Mouse (Mus musculus) liver, embryonic 15.5 days (tissue): ENCODE results near the gene Myocd. TPM values are rescaled to one million over a fixed set of nuclear protein-coding genes. Genes with fewer than 3 reads are reported as not detected.

Experiments used
- ATAC-seq: fragments of 200-750 bp; cut with Nextera tagmentation; 2 replicates; pipeline ENCODE4 v1.8.0; 2017; ENCODE audit warnings: moderate number of reproducible peaks, mild to moderate bottlenecking, moderate library complexity; ENCODE audit not compliant: insufficient read depth
- H3K27ac ChIP-seq: fragments of 300-500 bp; sonication (generic); replicated peaks from 2 replicates; pipeline ENCODE4 v1.5.1; 2015; ENCODE audit warnings: mild to moderate bottlenecking, inconsistent platforms
- H3K27me3 ChIP-seq: fragments of 300-500 bp; sonication (generic); 2 replicates; pipeline ENCODE4 v1.6.1; 2015; ENCODE audit warnings: mild to moderate bottlenecking, inconsistent platforms
- H3K36me3 ChIP-seq: fragments of 300-500 bp; sonication (generic); replicated peaks from 2 replicates; pipeline ENCODE4 v1.6.1; 2015; ENCODE audit warnings: moderate library complexity, mild to moderate bottlenecking, inconsistent platforms
- H3K4me1 ChIP-seq: fragments of 300-500 bp; sonication (generic); replicated peaks from 2 replicates; pipeline ENCODE4 v1.6.1; 2015; ENCODE audit warnings: inconsistent platforms
- H3K4me2 ChIP-seq: fragments of 300-500 bp; sonication (generic); 2 replicates; pipeline ENCODE4 v1.6.1; 2015; ENCODE audit warnings: moderate library complexity, mild to moderate bottlenecking, inconsistent platforms
- H3K4me3 ChIP-seq: fragments of 300-500 bp; sonication (generic); replicated peaks from 2 replicates; pipeline ENCODE4 v1.5.1; 2015; ENCODE audit warnings: mild to moderate bottlenecking, inconsistent platforms
- H3K9ac ChIP-seq: fragments of 300-500 bp; sonication (generic); 2 replicates; pipeline ENCODE4 v1.6.1; 2015; ENCODE audit warnings: moderate library complexity, mild to moderate bottlenecking, inconsistent platforms
- H3K9me3 ChIP-seq: fragments of 300-500 bp; sonication (generic); replicated peaks from 2 replicates; pipeline ENCODE4 v1.6.1; 2016; ENCODE audit warnings: inconsistent platforms
- WGBS: fragments of 180-500 bp; shearing (Covaris S2); methylation state at CpG from one replicate; pipeline ENCODE4 v1.1.7; 2015; ENCODE audit warnings: mixed read lengths; ENCODE audit not compliant: insufficient replicate concordance; 5-methylcytosine and 5-hydroxymethylcytosine counted together
- polyA plus RNA-seq: library from polyadenylated mRNA; unstranded; fragments of >200 nt; fragmentation: Nextera tagmentation; extraction: Ambion mirVana; gene quantifications from 2 replicates; pipeline ENCODE4 v1.2.1, GENCODE M21; 2015

Gene Myocd
- polyA plus RNA-seq, 1 experiment from 2014 or later, result 0.06 TPM

GRCm38 (mm10) chr11:65214954-65215629, 54.7 kb downstream of the Myocd start:
- 58% methylated on average over 9 of the region's 9 CpGs for WGBS
- H3K27me3 ChIP-seq, result no peaks in the 10 kb centered on the region
- H3K36me3 ChIP-seq, result no peaks in the 10 kb centered on the region
- no peak overlapping the region for H3K9ac ChIP-seq
- H3K4me1 ChIP-seq, result no peaks in the 10 kb centered on the region
- no peak for ATAC-seq
- no peak overlapping the region for H3K4me2 ChIP-seq
- H3K27ac ChIP-seq, result no peak overlapping the region
- H3K9me3 ChIP-seq, result no peaks in the 10 kb centered on the region
- no peak overlapping the region for H3K4me3 ChIP-seq

- no peaks in the 10 kb centered on the region for H3K27me3 ChIP-seq
- no peaks in the 10 kb centered on the region for H3K4me1 ChIP-seq
- H3K9me3 ChIP-seq, result no peaks in the 10 kb centered on the region
- H3K36me3 ChIP-seq, result no peaks in the 10 kb centered on the region
- ATAC-seq, result no peak
- no peak overlapping the region for H3K9ac ChIP-seq
- H3K4me3 ChIP-seq, result no peak overlapping the region
- 54% methylated on average over 2 of the region's 2 CpGs for WGBS
- no peak overlapping the region for H3K27ac ChIP-seq
- H3K4me2 ChIP-seq, result no peak overlapping the region
These were observed 56.0 kb downstream of the Myocd start for GRCm38 (mm10) chr11:65213806-65214205.

- ATAC-seq, result no peak
- H3K4me3 ChIP-seq, result no peak overlapping the region
- WGBS, result 39% methylated on average over 6 of the region's 6 CpGs
- no peak overlapping the region for H3K27ac ChIP-seq
- H3K4me1 ChIP-seq, result no peaks in the 10 kb centered on the region
- no peak overlapping the region for H3K9ac ChIP-seq
- H3K27me3 ChIP-seq, result no peaks in the 10 kb centered on the region
- H3K36me3 ChIP-seq, result no peaks in the 10 kb centered on the region
- no peak overlapping the region for H3K4me2 ChIP-seq
- no peaks in the 10 kb centered on the region for H3K9me3 ChIP-seq
These were observed 58.1 kb downstream of the Myocd start for GRCm38 (mm10) chr11:65211701-65212100.

GRCm38 (mm10) chr11:65209441-65209840, 60.3 kb downstream of the Myocd start:
- ATAC-seq, result no peak
- no peak overlapping the region for H3K27ac ChIP-seq
- no peaks in the 10 kb centered on the region for H3K27me3 ChIP-seq
- 35% methylated on average over 6 of the region's 6 CpGs for WGBS
- no peaks in the 10 kb centered on the region for H3K9me3 ChIP-seq
- no peaks in the 10 kb centered on the region for H3K4me1 ChIP-seq
- H3K36me3 ChIP-seq, result no peaks in the 10 kb centered on the region
- no peak overlapping the region for H3K4me2 ChIP-seq
- no peak overlapping the region for H3K4me3 ChIP-seq
- H3K9ac ChIP-seq, result no peak overlapping the region

GRCm38 (mm10) chr11:65205306-65205705, 64.5 kb downstream of the Myocd start:
- Histone ChIP-seq H3K4me2 (no peak overlapping the region), H3K27ac (no peak overlapping the region), H3K9me3 (no peaks in the 10 kb centered on the region), H3K9ac (no peak overlapping the region), H3K4me1 (no peaks in the 10 kb centered on the region), H3K36me3 (no peaks in the 10 kb centered on the region), H3K27me3 (no peaks in the 10 kb centered on the region), H3K4me3 (no peak overlapping the region)
- no peak for ATAC-seq
- 55% methylated on average over 5 of the region's 5 CpGs for WGBS

GRCm38 (mm10) chr11:65204651-65205050, 65.1 kb downstream of the Myocd start:
- Histone ChIP-seq H3K4me1 (no peaks in the 10 kb centered on the region), H3K4me3 (no peak overlapping the region), H3K4me2 (no peak overlapping the region), H3K27ac (no peak overlapping the region), H3K9me3 (no peaks in the 10 kb centered on the region), H3K27me3 (no peaks in the 10 kb centered on the region), H3K9ac (no peak overlapping the region), H3K36me3 (no peaks in the 10 kb centered on the region)
- WGBS, result 72% methylated on average over 13 of the region's 13 CpGs
- no peak for ATAC-seq

DNA sequence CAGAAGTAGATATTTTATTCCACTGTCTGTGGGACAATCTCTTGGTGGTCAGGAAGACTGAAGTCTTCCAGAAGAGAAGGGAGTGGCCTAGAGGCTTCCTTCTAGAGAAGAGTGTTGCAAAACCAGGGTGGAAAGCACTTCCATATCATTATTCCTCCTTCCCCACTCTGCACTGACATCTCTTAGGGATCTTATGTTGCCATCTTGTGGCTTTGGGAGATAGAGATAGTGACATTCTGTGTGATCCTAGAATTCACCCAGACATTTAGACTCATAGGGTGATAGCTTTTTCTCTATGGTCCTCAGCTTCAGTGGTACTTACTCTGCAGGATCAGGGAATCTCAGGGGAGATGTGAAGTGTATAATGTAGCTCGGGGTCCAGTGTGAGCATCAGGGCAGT, 66.8 kb downstream of the Myocd start:
- Histone ChIP-seq H3K9me3 (no peaks in the 10 kb centered on the region), H3K4me3 (no peak overlapping the region), H3K36me3 (no peaks in the 10 kb centered on the region), H3K27ac (no peak overlapping the region), H3K4me1 (no peaks in the 10 kb centered on the region), H3K4me2 (no peak overlapping the region), H3K27me3 (no peaks in the 10 kb centered on the region), H3K9ac (no peak overlapping the region)
- WGBS, result 50% methylated on average over 1 of the region's 1 CpGs
- ATAC-seq, result no peak

- ATAC-seq, result no peak
- 51% methylated on average over 5 of the region's 5 CpGs for WGBS
- no peaks in the 10 kb centered on the region for H3K4me1 ChIP-seq
These were observed 67.6 kb downstream of the Myocd start for GRCm38 (mm10) chr11:65202236-65202635.

DNA sequence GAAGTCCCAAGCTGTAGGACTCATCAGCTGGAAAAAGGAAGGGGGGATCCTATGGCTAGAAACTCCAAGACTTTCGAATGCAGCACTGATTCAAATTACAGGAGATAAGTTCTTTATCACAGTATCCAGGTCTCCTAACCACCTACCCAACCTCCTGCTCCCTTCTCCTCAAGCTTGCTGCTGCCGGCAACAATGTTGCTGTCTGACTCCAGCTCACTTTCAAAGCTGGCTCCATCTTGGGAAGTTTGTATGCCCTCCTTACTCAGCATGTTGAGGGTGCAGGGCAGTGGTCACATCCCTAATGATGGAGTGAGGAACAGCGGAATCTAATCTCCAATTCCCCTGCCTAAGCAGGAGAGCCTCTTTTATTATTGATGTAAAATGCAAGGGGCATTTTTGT, 71.8 kb downstream of the Myocd start:
- Histone ChIP-seq H3K27me3 (no peaks in the 10 kb centered on the region), H3K27ac (no peak overlapping the region), H3K4me2 (no peak overlapping the region), H3K4me3 (no peak overlapping the region), H3K9me3 (no peaks in the 10 kb centered on the region), H3K36me3 (no peaks in the 10 kb centered on the region), H3K4me1 (no peaks in the 10 kb centered on the region), H3K9ac (no peak overlapping the region)
- WGBS, result 54% methylated on average over 3 of the region's 3 CpGs
- no peak for ATAC-seq

More at GRCm38 (mm10) chr11:65202236-65202635, 67.6 kb downstream of the Myocd start:
- no peaks in the 10 kb centered on the region for H3K27me3 ChIP-seq
- no peak overlapping the region for H3K4me2 ChIP-seq
- no peak overlapping the region for H3K9ac ChIP-seq
- H3K9me3 ChIP-seq, result no peaks in the 10 kb centered on the region
- H3K27ac ChIP-seq, result no peak overlapping the region
- H3K4me3 ChIP-seq, result no peak overlapping the region
- H3K36me3 ChIP-seq, result no peaks in the 10 kb centered on the region

GRCm38 (mm10) chr11:65197280-65197679, 72.5 kb downstream of the Myocd start:
- Histone ChIP-seq H3K4me2 (no peak overlapping the region), H3K36me3 (no peaks in the 10 kb centered on the region), H3K9me3 (no peaks in the 10 kb centered on the region), H3K27me3 (no peaks in the 10 kb centered on the region), H3K27ac (no peak overlapping the region), H3K4me1 (no peaks in the 10 kb centered on the region), H3K9ac (no peak overlapping the region), H3K4me3 (no peak overlapping the region)
- no peak for ATAC-seq
- WGBS, result 1% methylated on average over 3 of the region's 3 CpGs

- H3K9ac ChIP-seq, result no peak overlapping the region
- ATAC-seq, result no peak
- H3K27me3 ChIP-seq, result no peaks in the 10 kb centered on the region
- H3K27ac ChIP-seq, result no peak overlapping the region
- no peak overlapping the region for H3K4me3 ChIP-seq
- WGBS, result 66% methylated on average over 12 of the region's 12 CpGs
- no peaks in the 10 kb centered on the region for H3K4me1 ChIP-seq
- no peak overlapping the region for H3K4me2 ChIP-seq
- H3K36me3 ChIP-seq, result no peaks in the 10 kb centered on the region
- no peaks in the 10 kb centered on the region for H3K9me3 ChIP-seq
These were observed 82.8 kb downstream of the Myocd start for GRCm38 (mm10) chr11:65186974-65187373.

DNA sequence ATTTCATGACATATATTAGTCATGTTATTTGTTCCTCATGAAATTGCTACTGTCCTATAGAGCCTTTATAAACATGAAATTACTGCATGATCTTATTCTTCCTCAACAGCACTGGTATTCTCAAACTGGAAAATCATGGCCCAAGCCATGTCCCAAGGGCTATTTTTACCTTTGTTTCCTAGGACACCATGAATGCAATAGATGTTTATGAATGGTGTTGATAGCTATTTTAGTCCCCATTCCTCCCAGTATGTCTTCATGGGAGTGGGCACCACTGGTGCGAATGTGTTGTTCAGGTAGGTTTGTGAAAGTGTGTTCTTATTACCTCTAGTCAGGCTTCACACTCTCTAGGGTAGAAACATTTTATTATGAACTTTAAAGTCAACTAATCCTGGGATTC, 84.7 kb downstream of the Myocd start:
- WGBS, result 64% methylated on average over 1 of the region's 1 CpGs
- no peak overlapping the region for H3K4me2 ChIP-seq
- no peaks in the 10 kb centered on the region for H3K9me3 ChIP-seq
- no peak for ATAC-seq
- no peak overlapping the region for H3K9ac ChIP-seq
- H3K4me1 ChIP-seq, result no peaks in the 10 kb centered on the region
- no peak overlapping the region for H3K4me3 ChIP-seq
- no peaks in the 10 kb centered on the region for H3K27me3 ChIP-seq
- H3K36me3 ChIP-seq, result no peaks in the 10 kb centered on the region
- no peak overlapping the region for H3K27ac ChIP-seq
